Mouse (Mus musculus): ENCODE measurements at regions not wholly inside any gene's neighbourhood (a gene's known extent, or its start where the extent isn't known, plus 50 kb on each side); places are given as distances from the start of the nearest gene placed in this dataset. TPM values are rescaled to one million over a fixed set of nuclear protein-coding genes. Genes with fewer than 3 reads are reported as not detected.

DNA sequence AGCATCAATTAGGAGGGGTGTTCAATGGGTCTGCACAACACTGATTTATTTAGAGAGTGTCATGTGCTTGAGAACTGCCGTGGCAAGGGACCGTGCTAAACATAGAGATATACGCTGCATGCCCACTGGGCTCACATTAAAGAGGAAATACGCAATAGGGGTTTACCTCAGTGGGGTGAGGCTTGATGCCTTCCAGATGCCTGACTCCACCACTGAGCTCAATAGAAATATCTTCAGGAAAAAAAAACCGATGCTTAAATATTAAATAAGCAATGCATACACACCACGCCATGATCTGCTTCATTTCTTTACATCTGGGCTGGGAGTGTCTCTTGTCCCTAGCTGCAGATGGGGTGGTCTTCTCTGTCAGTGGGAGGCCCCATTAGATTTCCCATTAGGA lies 63.9 kb upstream of the Gm10320 start:
- no peaks in the 10 kb centered on the region for H3K36me3 ChIP-seq (ENCODE audit: control insufficient read depth, insufficient read depth, low read length)
- WGBS, result 78% methylated on average over 6 of the region's 6 CpGs
- ATAC-seq (replicated peaks; ENCODE audit: low FRiP score), result no peak

DNA sequence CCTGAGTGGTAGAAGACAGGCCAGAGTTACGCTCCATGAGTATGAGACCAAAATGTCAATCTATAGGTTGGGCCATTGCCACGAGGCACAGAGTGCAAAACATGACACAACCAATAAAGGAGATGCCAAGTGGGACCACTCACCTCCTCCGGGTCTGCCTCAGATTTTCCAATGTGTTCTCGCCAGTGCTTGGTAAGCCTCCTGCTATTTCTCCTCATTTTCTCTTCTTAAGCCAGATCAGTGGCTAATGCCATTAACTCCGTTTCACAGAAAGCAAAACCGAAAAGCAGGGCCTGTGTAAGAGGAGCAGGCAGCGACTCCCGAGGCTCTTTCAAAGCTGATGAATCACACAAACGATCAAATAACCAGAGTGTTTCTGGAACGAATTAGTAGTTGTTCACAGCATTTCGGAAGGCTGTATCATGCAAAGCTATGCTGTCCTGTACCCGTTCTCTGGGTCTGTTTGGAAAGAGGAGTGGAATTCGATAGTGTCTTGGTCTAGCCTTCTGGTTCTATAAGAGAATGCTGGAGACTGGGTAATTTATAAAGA lies 59.7 kb upstream of the Gm10320 start:
- Histone ChIP-seq H3K27me3 (replicated peaks; ENCODE audit: control insufficient read depth, insufficient read depth, low read length) (no peaks in the 10 kb centered on the region), H3K9ac (ENCODE audit: low read depth, low read length) (no peak overlapping the region), H3K4me3 (ENCODE audit: low read depth, low read length) (no peak overlapping the region), H3K9me3 (ENCODE audit: control insufficient read depth, low read length) (no peaks in the 10 kb centered on the region), H3K4me2 (no peak overlapping the region), H3K27ac (ENCODE audit: low read depth, low read length) (no peak overlapping the region), H3K4me1 (replicated peaks; ENCODE audit: control insufficient read depth, insufficient read depth, low read length) (no peaks in the 10 kb centered on the region), H3K36me3 (ENCODE audit: control insufficient read depth, insufficient read depth, low read length) (no peaks in the 10 kb centered on the region)
- no peak for ATAC-seq (replicated peaks; ENCODE audit: low FRiP score)
- 76% methylated on average over 13 of the region's 13 CpGs for WGBS
- no peak for DNase-seq (ENCODE audit: low spot score)

More for the DNA sequence above, 63.9 kb upstream of the Gm10320 start:
- H3K4me3 ChIP-seq (ENCODE audit: low read depth, low read length), result no peak overlapping the region
- H3K27ac ChIP-seq (ENCODE audit: low read depth, low read length), result no peak overlapping the region
- no peaks in the 10 kb centered on the region for H3K4me1 ChIP-seq (replicated peaks; ENCODE audit: control insufficient read depth, insufficient read depth, low read length)
- no peak overlapping the region for H3K4me2 ChIP-seq
- peaks cover 1% of the 10 kb centered on the region; the same call in 1 of the 2 replicates for H3K27me3 ChIP-seq (replicated peaks; ENCODE audit: control insufficient read depth, insufficient read depth, low read length)
- no peak for DNase-seq (ENCODE audit: low spot score)
- no peaks in the 10 kb centered on the region for H3K9me3 ChIP-seq (ENCODE audit: control insufficient read depth, low read length)
- H3K9ac ChIP-seq (ENCODE audit: low read depth, low read length), result no peak overlapping the region

- 66% methylated on average over 5 of the region's 5 CpGs for WGBS
- Histone ChIP-seq H3K4me1 (replicated peaks; ENCODE audit: control insufficient read depth, insufficient read depth, low read length) (no peaks in the 10 kb centered on the region), H3K4me2 (no peak overlapping the region), H3K27ac (ENCODE audit: low read depth, low read length) (no peak overlapping the region), H3K4me3 (ENCODE audit: low read depth, low read length) (no peak overlapping the region), H3K36me3 (ENCODE audit: control insufficient read depth, insufficient read depth, low read length) (no peaks in the 10 kb centered on the region), H3K27me3 (replicated peaks; ENCODE audit: control insufficient read depth, insufficient read depth, low read length) (no peaks in the 10 kb centered on the region), H3K9me3 (ENCODE audit: control insufficient read depth, low read length) (no peaks in the 10 kb centered on the region), H3K9ac (ENCODE audit: low read depth, low read length) (no peak overlapping the region)
- DNase-seq (ENCODE audit: low spot score) (no peak), ATAC-seq (replicated peaks; ENCODE audit: low FRiP score) (no peak)
Measured at GRCm38 (mm10) chr13:98547223-98547622, 55.4 kb upstream of the Gm10320 start.

DNA sequence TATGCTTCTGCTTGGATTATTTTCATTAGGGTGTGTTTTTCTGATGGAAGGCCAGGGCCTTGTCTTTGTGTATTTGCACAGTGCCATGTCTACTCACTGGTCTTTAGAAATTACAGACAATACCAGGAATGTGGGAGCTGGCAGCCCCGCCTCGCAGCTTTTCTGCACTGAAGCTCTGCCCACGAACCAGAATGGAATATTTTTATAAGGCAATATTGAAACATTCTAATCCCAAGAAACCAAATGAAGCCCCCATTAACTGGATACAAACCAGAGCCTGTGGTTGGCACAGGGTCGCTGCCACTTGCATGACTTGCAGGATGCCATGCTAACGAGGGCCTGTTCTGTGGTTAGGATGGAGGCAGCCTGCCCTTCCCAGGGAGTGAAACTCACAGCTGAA lies 54.3 kb upstream of the Gm10320 start:
- H3K4me3 ChIP-seq (ENCODE audit: low read depth, low read length), result no peak overlapping the region
- no peaks in the 10 kb centered on the region for H3K36me3 ChIP-seq (ENCODE audit: control insufficient read depth, insufficient read depth, low read length)
- 77% methylated on average over 5 of the region's 5 CpGs for WGBS
- H3K27me3 ChIP-seq (replicated peaks; ENCODE audit: control insufficient read depth, insufficient read depth, low read length), result no peaks in the 10 kb centered on the region
- no peak for ATAC-seq (replicated peaks; ENCODE audit: low FRiP score)
- DNase-seq (ENCODE audit: low spot score), result no peak
- H3K9me3 ChIP-seq (ENCODE audit: control insufficient read depth, low read length), result no peaks in the 10 kb centered on the region
- H3K4me1 ChIP-seq (replicated peaks; ENCODE audit: control insufficient read depth, insufficient read depth, low read length), result no peaks in the 10 kb centered on the region
- H3K27ac ChIP-seq (ENCODE audit: low read depth, low read length), result no peak overlapping the region
- H3K4me2 ChIP-seq, result no peak overlapping the region
- no peak overlapping the region for H3K9ac ChIP-seq (ENCODE audit: low read depth, low read length)

- 72% methylated on average over 5 of the region's 5 CpGs for WGBS
Measured at GRCm38 (mm10) chr13:98545398-98545797, 53.6 kb upstream of the Gm10320 start.

DNA sequence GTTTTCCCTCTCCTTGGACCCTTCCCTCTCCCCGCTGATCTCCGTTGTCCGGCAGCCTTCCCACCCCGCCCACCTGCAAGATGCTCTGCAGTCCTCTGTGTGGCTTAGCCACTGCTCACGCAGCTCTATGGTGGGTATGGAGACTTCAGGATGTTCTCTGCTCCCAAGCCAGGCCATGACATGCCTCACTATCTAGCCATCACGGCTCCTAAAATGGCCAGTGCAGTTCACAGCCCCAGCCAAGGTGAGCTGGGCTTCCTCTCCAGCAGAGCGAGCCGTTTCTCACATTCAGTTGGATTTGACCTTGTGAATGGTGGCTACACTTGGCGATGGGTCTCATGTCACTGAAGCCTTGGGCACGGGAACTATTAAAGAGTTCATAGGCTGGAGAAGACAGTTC lies 52.2 kb upstream of the Gm10320 start:
- H3K4me1 ChIP-seq (replicated peaks; ENCODE audit: control insufficient read depth, insufficient read depth, low read length), result no peaks in the 10 kb centered on the region
- DNase-seq (ENCODE audit: low spot score) (no peak), ATAC-seq (replicated peaks; ENCODE audit: low FRiP score) (no peak)
- 85% methylated on average over 10 of the region's 10 CpGs for WGBS
- H3K9ac ChIP-seq (ENCODE audit: low read depth, low read length), result no peak overlapping the region
- H3K27ac ChIP-seq (ENCODE audit: low read depth, low read length), result no peak overlapping the region
- H3K4me3 ChIP-seq (ENCODE audit: low read depth, low read length), result no peak overlapping the region
- no peaks in the 10 kb centered on the region for H3K36me3 ChIP-seq (ENCODE audit: control insufficient read depth, insufficient read depth, low read length)
- no peak overlapping the region for H3K4me2 ChIP-seq
- no peaks in the 10 kb centered on the region for H3K9me3 ChIP-seq (ENCODE audit: control insufficient read depth, low read length)
- no peaks in the 10 kb centered on the region for H3K27me3 ChIP-seq (replicated peaks; ENCODE audit: control insufficient read depth, insufficient read depth, low read length)

More at GRCm38 (mm10) chr13:98545398-98545797, 53.6 kb upstream of the Gm10320 start:
- Histone ChIP-seq H3K27me3 (replicated peaks; ENCODE audit: control insufficient read depth, insufficient read depth, low read length) (no peaks in the 10 kb centered on the region), H3K9ac (ENCODE audit: low read depth, low read length) (no peak overlapping the region), H3K9me3 (ENCODE audit: control insufficient read depth, low read length) (no peaks in the 10 kb centered on the region), H3K27ac (ENCODE audit: low read depth, low read length) (no peak overlapping the region), H3K4me1 (replicated peaks; ENCODE audit: control insufficient read depth, insufficient read depth, low read length) (no peaks in the 10 kb centered on the region), H3K4me3 (ENCODE audit: low read depth, low read length) (no peak overlapping the region), H3K36me3 (ENCODE audit: control insufficient read depth, insufficient read depth, low read length) (no peaks in the 10 kb centered on the region), H3K4me2 (no peak overlapping the region)
- ATAC-seq (replicated peaks; ENCODE audit: low FRiP score), result no peak
- no peak for DNase-seq (ENCODE audit: low spot score)

Small RNAs in the stretch of these regions (microRNA-seq; reads per million reads assigned to microRNA genes)
- gene Gm22698 (ENCODE audit: borderline number of aligned reads), result not detected
